Mouse (Mus musculus): ENCODE measurements around the gene Smurf1. TPM values are rescaled to one million over a fixed set of nuclear protein-coding genes. Genes with fewer than 3 reads are reported as not detected.

The Smurf1 gene
- polyA plus RNA-seq, 1 experiment from 2014 or later: 19.5 TPM

GRCm38 (mm10) chr5:144877021-144877420 is 88.6 kb downstream of the Smurf1 start:
- ATAC-seq (ENCODE audit: low FRiP score, low read depth): no peak
- 92% methylated on average over 15 of the region's 15 CpGs for WGBS
- no peak overlapping the region for H3K4me3 ChIP-seq
- H3K36me3 ChIP-seq: peaks cover 55% of the 10 kb centered on the region
- no peak overlapping the region for H3K27ac ChIP-seq
- no peaks in the 10 kb centered on the region for H3K9me3 ChIP-seq
- no peaks in the 10 kb centered on the region for H3K27me3 ChIP-seq
- 0 out of 2 replicates have a peak, but pooled peaks cover 2% of the 10 kb centered on the region for H3K4me1 ChIP-seq
- H3K4me2 ChIP-seq (replicated peaks): no peak overlapping the region
- no peak overlapping the region for H3K9ac ChIP-seq

- Histone ChIP-seq H3K9me3 (no peaks in the 10 kb centered on the region), H3K27ac (no peak overlapping the region), H3K9ac (no peak overlapping the region), H3K36me3 (peaks cover 44% of the 10 kb centered on the region), H3K27me3 (no peaks in the 10 kb centered on the region), H3K4me2 (replicated peaks) (no peak overlapping the region), H3K4me1 (0 out of 2 replicates have a peak, but pooled peaks cover 3% of the 10 kb centered on the region), H3K4me3 (no peak overlapping the region)
- ATAC-seq (ENCODE audit: low FRiP score, low read depth): no peak
- WGBS: 15% methylated on average over 13 of the region's 13 CpGs
Observed at GRCm38 (mm10) chr5:144875892-144876291, 89.8 kb downstream of the Smurf1 start.

- ATAC-seq (ENCODE audit: low FRiP score, low read depth): no peak
- no peak overlapping the region for H3K4me3 ChIP-seq
- 84% methylated on average over 6 of the region's 6 CpGs for WGBS
Observed at GRCm38 (mm10) chr5:144875227-144875626, 90.4 kb downstream of the Smurf1 start.

DNA sequence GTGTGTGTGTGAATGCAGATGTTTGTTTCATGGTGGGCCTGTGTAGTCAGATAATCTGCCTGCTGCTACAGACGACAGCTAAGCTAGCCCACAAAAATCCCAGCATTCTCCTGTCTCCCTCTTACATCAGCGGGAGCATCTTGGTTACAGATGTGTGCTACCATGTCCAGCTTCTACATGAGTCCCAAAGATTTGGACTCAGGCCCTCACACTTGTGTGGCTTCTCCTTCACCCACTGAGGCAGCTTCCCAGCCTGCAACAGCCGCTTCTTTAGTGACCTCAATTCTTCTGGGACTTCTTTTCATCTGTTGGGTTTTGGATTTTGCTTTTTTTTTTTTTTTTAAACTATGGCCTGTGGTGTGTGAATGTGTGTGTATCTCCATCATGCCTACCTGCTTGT is 92.8 kb downstream of the Smurf1 start:
- no peak overlapping the region for H3K27ac ChIP-seq
- H3K9me3 ChIP-seq: no peaks in the 10 kb centered on the region

More at GRCm38 (mm10) chr5:144875227-144875626, 90.4 kb downstream of the Smurf1 start:
- H3K27me3 ChIP-seq: no peaks in the 10 kb centered on the region
- peaks cover 37% of the 10 kb centered on the region for H3K36me3 ChIP-seq
- no peak overlapping the region for H3K27ac ChIP-seq
- 0 out of 2 replicates have a peak, but pooled peaks cover 7% of the 10 kb centered on the region for H3K4me1 ChIP-seq
- no peak overlapping the region for H3K9ac ChIP-seq
- no peaks in the 10 kb centered on the region for H3K9me3 ChIP-seq
- H3K4me2 ChIP-seq (replicated peaks): no peak overlapping the region

DNA sequence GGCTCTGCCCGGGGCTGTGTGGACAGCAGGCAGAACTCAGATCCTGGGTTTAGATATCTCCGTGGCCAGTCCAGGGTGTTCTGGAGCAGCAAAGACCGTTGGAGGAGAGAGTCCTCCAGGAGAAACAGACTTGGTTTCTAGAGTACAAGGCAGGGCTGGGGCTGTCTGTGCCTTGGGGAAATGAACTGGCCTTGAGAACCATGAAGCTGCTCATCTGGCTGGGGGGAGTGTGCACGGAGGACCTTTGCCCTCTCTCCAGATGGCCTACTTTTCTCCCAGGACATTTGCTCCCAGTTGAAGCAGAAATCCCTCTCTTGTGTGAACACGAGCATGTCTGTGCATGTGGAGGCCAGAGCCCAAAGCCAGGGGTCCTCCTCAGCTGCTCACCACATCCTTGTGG is 93.3 kb downstream of the Smurf1 start:
- H3K9ac ChIP-seq: no peak overlapping the region
- peaks cover 8% of the 10 kb centered on the region for H3K36me3 ChIP-seq
- H3K4me1 ChIP-seq: 0 out of 2 replicates have a peak, but pooled peaks cover 7% of the 10 kb centered on the region
- no peak overlapping the region for H3K4me2 ChIP-seq (replicated peaks)
- WGBS: 54% methylated on average over 5 of the region's 5 CpGs
- H3K9me3 ChIP-seq: no peaks in the 10 kb centered on the region
- no peaks in the 10 kb centered on the region for H3K27me3 ChIP-seq
- H3K4me3 ChIP-seq: no peak overlapping the region
- ATAC-seq (ENCODE audit: low FRiP score, low read depth): no peak
- no peak overlapping the region for H3K27ac ChIP-seq

More for the DNA sequence above, 92.8 kb downstream of the Smurf1 start:
- ATAC-seq (ENCODE audit: low FRiP score, low read depth): no peak
- no peaks in the 10 kb centered on the region for H3K27me3 ChIP-seq
- H3K4me3 ChIP-seq: no peak overlapping the region
- peaks cover 13% of the 10 kb centered on the region for H3K36me3 ChIP-seq
- no peak overlapping the region for H3K9ac ChIP-seq
- 59% methylated on average over 3 of the region's 3 CpGs for WGBS
- no peak overlapping the region for H3K4me2 ChIP-seq (replicated peaks)
- 0 out of 2 replicates have a peak, but pooled peaks cover 7% of the 10 kb centered on the region for H3K4me1 ChIP-seq

GRCm38 (mm10) chr5:144871775-144872174 is 93.9 kb downstream of the Smurf1 start:
- 0 out of 2 replicates have a peak, but pooled peaks cover 7% of the 10 kb centered on the region for H3K4me1 ChIP-seq
- H3K27ac ChIP-seq: no peak overlapping the region
- no peaks in the 10 kb centered on the region for H3K27me3 ChIP-seq
- H3K9me3 ChIP-seq: no peaks in the 10 kb centered on the region
- no peak for ATAC-seq (ENCODE audit: low FRiP score, low read depth)
- peaks cover 2% of the 10 kb centered on the region; the same call in 1 of the 2 replicates for H3K36me3 ChIP-seq
- 88% methylated on average over 1 of the region's 1 CpGs for WGBS
- no peak overlapping the region for H3K4me3 ChIP-seq
- H3K4me2 ChIP-seq (replicated peaks): no peak overlapping the region
- H3K9ac ChIP-seq: no peak overlapping the region

- no peak overlapping the region for H3K27ac ChIP-seq
Observed at GRCm38 (mm10) chr5:144870782-144871181, 94.9 kb downstream of the Smurf1 start.

DNA sequence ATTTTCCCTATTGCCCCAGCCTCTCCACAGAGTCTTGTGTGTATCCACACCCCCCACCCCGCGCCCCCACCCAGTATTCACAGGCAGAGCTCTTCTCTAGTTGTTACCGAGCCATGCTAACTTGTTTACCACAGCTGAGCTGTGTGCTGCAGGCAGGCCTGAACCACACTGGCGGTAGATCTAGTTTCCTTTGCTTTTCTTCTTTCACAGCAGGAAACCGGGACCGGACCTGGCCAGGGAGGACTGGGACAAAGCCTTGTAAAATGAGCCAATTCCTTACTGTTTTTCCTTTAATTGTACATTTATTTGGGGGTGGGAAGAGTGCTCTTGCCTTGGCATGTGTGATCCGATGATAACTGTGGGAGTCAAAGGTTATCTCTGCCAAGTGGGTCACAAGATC is 96.2 kb downstream of the Smurf1 start:
- no peaks in the 10 kb centered on the region for H3K27me3 ChIP-seq
- no peak overlapping the region for H3K4me3 ChIP-seq
- WGBS: 62% methylated on average over 7 of the region's 7 CpGs
- ATAC-seq (ENCODE audit: low FRiP score, low read depth): no peak
- H3K4me2 ChIP-seq (replicated peaks): no peak overlapping the region
- H3K4me1 ChIP-seq: 0 out of 2 replicates have a peak, but pooled peaks cover 7% of the 10 kb centered on the region
- no peak overlapping the region for H3K9ac ChIP-seq
- no peaks in the 10 kb centered on the region; the same call in 1 of the 2 replicates for H3K36me3 ChIP-seq
- no peak overlapping the region for H3K27ac ChIP-seq
- H3K9me3 ChIP-seq: no peaks in the 10 kb centered on the region

More at GRCm38 (mm10) chr5:144870782-144871181, 94.9 kb downstream of the Smurf1 start:
- H3K4me3 ChIP-seq: no peak overlapping the region
- no peaks in the 10 kb centered on the region for H3K9me3 ChIP-seq
- no peak for ATAC-seq (ENCODE audit: low FRiP score, low read depth)
- no peak overlapping the region for H3K4me2 ChIP-seq (replicated peaks)
- WGBS: 25% methylated on average over 7 of the region's 7 CpGs
- H3K36me3 ChIP-seq: no peaks in the 10 kb centered on the region; the same call in 1 of the 2 replicates
- H3K4me1 ChIP-seq: 0 out of 2 replicates have a peak, but pooled peaks cover 7% of the 10 kb centered on the region
- H3K27me3 ChIP-seq: no peaks in the 10 kb centered on the region
- no peak overlapping the region for H3K9ac ChIP-seq

- H3K4me2 ChIP-seq (replicated peaks): no peak overlapping the region
- H3K27ac ChIP-seq: no peak overlapping the region
- WGBS: 84% methylated on average over 8 of the region's 8 CpGs
- H3K36me3 ChIP-seq: no peaks in the 10 kb centered on the region; the same call in 1 of the 2 replicates
- no peak overlapping the region for H3K4me3 ChIP-seq
- H3K27me3 ChIP-seq: no peaks in the 10 kb centered on the region
- 0 out of 2 replicates have a peak, but pooled peaks cover 5% of the 10 kb centered on the region for H3K4me1 ChIP-seq
- H3K9ac ChIP-seq: no peak overlapping the region
- ATAC-seq (ENCODE audit: low FRiP score, low read depth): no peak
- H3K9me3 ChIP-seq: no peaks in the 10 kb centered on the region
Observed at GRCm38 (mm10) chr5:144866923-144867322, 98.7 kb downstream of the Smurf1 start.

DNA sequence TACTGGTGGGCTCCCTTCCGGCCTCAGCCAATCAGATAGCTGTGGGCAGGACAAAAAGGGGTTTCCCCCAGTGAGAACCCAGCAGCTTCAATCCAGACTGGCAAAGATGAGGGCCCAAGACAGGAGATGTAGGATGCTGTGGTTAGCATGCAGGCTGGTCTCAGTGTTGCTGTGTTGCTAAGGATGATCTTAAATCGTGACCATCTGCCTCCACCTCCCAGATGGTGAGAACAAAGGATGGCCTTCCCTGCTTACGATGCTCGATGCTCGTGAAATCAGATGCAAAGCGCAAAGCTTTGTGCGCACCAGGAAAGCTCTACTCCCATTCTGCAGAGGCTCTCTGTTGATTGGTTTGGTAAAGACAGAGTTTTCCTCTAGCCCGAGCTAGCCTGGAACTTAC is 104.7 kb downstream of the Smurf1 start:
- no peak overlapping the region for H3K9ac ChIP-seq
- 96% methylated on average over 8 of the region's 8 CpGs for WGBS
- H3K4me3 ChIP-seq: no peak overlapping the region
- no peaks in the 10 kb centered on the region for H3K27me3 ChIP-seq
- no peak for ATAC-seq (ENCODE audit: low FRiP score, low read depth)
- no peaks in the 10 kb centered on the region for H3K4me1 ChIP-seq
- no peak overlapping the region for H3K4me2 ChIP-seq (replicated peaks)
- H3K27ac ChIP-seq: no peak overlapping the region
- H3K36me3 ChIP-seq: peaks cover 52% of the 10 kb centered on the region
- peaks cover 12% of the 10 kb centered on the region for H3K9me3 ChIP-seq

DNA sequence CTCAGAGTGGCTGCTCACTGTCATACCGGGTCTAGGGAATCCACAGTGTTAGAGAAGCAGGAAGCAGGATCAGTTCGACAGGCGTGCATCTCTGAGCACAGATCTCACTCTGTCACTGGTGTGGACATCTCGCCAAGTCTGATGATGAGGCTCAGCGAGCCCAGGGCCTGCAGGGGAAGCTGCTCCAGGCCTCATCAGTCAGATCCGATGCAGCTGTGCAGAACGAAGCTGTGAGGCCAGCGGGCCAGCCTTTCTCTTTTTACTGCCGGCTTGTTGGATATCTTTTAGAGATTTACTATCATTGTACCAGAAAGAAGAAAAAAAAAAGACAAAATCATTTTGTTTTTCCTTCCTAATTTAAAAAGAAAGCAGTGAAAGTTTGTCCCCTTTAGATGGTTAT is 106.4 kb downstream of the Smurf1 start:
- no peaks in the 10 kb centered on the region for H3K4me1 ChIP-seq
- H3K27me3 ChIP-seq: no peaks in the 10 kb centered on the region
- peaks cover 68% of the 10 kb centered on the region for H3K36me3 ChIP-seq
- H3K4me2 ChIP-seq (replicated peaks): no peak overlapping the region
- peaks cover 12% of the 10 kb centered on the region for H3K9me3 ChIP-seq
- 94% methylated on average over 9 of the region's 9 CpGs for WGBS
- no peak for ATAC-seq (ENCODE audit: low FRiP score, low read depth)
- no peak overlapping the region for H3K4me3 ChIP-seq
- no peak overlapping the region for H3K9ac ChIP-seq
- no peak overlapping the region for H3K27ac ChIP-seq

DNA sequence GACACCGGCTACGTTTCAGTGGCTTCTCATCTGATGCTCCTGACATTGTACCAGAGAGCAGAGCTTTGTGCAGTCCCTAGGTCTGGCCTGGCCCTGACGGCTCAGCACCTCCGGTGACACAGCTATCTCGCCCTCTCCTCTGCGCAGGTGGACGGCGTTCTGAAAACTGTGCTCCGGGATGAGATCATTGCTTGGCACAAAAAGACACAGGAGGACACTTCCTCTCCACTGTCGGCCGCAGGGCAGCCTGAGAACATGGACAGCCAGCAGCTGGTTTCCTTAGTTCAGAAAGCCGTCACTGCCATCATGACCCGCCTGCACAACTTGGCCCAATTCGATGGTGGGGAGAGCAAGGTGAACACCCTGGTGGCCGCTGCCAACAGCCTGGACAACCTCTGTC is 107.1 kb downstream of the Smurf1 start:
- peaks cover 12% of the 10 kb centered on the region for H3K9me3 ChIP-seq
- H3K36me3 ChIP-seq: peaks cover 76% of the 10 kb centered on the region
- H3K4me2 ChIP-seq (replicated peaks): no peak overlapping the region
- ATAC-seq (ENCODE audit: low FRiP score, low read depth): no peak
- 96% methylated on average over 15 of the region's 15 CpGs for WGBS
- no peak overlapping the region for H3K27ac ChIP-seq
- H3K4me1 ChIP-seq: no peaks in the 10 kb centered on the region
- no peak overlapping the region for H3K9ac ChIP-seq
- H3K4me3 ChIP-seq: no peak overlapping the region
- no peaks in the 10 kb centered on the region for H3K27me3 ChIP-seq

DNA sequence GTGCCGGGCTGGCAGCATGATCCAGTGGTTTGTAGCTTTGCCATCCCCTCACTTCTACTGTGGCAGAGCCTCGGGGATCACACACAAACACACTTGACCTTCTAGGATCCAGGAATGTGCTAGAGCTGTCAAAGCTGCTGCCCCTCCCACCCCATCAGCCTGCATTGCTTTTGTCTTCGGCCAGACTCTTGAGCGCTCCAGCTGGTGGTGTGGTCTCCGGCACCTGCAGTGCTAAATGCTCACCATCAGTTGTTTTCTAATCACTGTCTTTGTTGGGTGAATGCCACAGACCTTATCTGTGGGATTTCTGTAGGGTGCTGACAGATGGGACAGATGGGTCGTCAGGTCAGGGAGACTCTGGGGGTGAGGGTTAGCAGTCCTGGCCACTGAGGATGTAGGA is 109.7 kb downstream of the Smurf1 start:
- no peaks in the 10 kb centered on the region for H3K4me1 ChIP-seq
- H3K36me3 ChIP-seq: peaks cover 97% of the 10 kb centered on the region
- 78% methylated on average over 6 of the region's 6 CpGs for whole genome bisulfite sequencing
- H3K4me3 ChIP-seq: no peak overlapping the region
- H3K9me3 ChIP-seq: peaks cover 7% of the 10 kb centered on the region
- no peak overlapping the region for H3K27ac ChIP-seq
- H3K4me2 ChIP-seq (replicated peaks): no peak overlapping the region
- no peak overlapping the region for H3K9ac ChIP-seq
- no peaks in the 10 kb centered on the region for H3K27me3 ChIP-seq
- no peak for ATAC-seq (ENCODE audit: low FRiP score, low read depth)

Measured in limb, embryonic 13.5 days (tissue).